Mouse (Mus musculus) adrenal gland, postnatal 4 days (tissue): ENCODE measurements around the gene Glis3. TPM values are rescaled to one million over a fixed set of nuclear protein-coding genes. Genes with fewer than 3 reads are reported as not detected.

Source experiments
- DNase-seq, 2 experiments: peaks; one replicate each; pipeline ENCODE4 v3.0.0; 2021 to 2022; ENCODE audit warnings: low spot score in 2 of 2, mixed read lengths in 2 of 2
- total RNA-seq, 2 experiments: library from RNA; stranded (reverse); gene quantifications; 2 replicates each; pipeline ENCODE4 v1.2.3; 2021

Gene Glis3
- total RNA-seq, 2 experiments from 2014 or later: 10.6 to 19.0 TPM

GRCm38 (mm10) chr19:28600866-28601265 is 79.0 kb downstream of the Glis3 start:
- DNase-seq: no peak

GRCm38 (mm10) chr19:28594215-28594614 is 85.7 kb downstream of the Glis3 start:
- no peak for DNase-seq

GRCm38 (mm10) chr19:28592981-28593380 is 86.9 kb downstream of the Glis3 start:
- DNase-seq: no peak

GRCm38 (mm10) chr19:28591736-28592477 is 88.0 kb downstream of the Glis3 start:
- no peak for DNase-seq

- DNase-seq: no peak
Measured at GRCm38 (mm10) chr19:28580499-28580898, 99.4 kb downstream of the Glis3 start.

GRCm38 (mm10) chr19:28579724-28580375 is 100.0 kb downstream of the Glis3 start:
- DNase-seq: no peak

GRCm38 (mm10) chr19:28577023-28577422 is 102.9 kb downstream of the Glis3 start:
- no peak for DNase-seq

- DNase-seq: no peak
Measured at GRCm38 (mm10) chr19:28576619-28577018, 103.3 kb downstream of the Glis3 start.

- no peak for DNase-seq
Measured at GRCm38 (mm10) chr19:28573641-28574040, 106.2 kb downstream of the Glis3 start.

GRCm38 (mm10) chr19:28569856-28570255 is 110.0 kb downstream of the Glis3 start:
- DNase-seq: no peak

GRCm38 (mm10) chr19:28567100-28567499 is 112.8 kb downstream of the Glis3 start:
- no peak for DNase-seq

GRCm38 (mm10) chr19:28566554-28566953 is 113.3 kb downstream of the Glis3 start:
- DNase-seq: no peak

GRCm38 (mm10) chr19:28561697-28562002 is 118.2 kb downstream of the Glis3 start:
- DNase-seq: no peak

GRCm38 (mm10) chr19:28560801-28561696 is 118.8 kb downstream of the Glis3 start:
- DNase-seq: no peak

- DNase-seq: no peak
Measured at GRCm38 (mm10) chr19:28559836-28560235, 120.0 kb downstream of the Glis3 start.

- DNase-seq: no peak
Measured at GRCm38 (mm10) chr19:28559400-28559799, 120.5 kb downstream of the Glis3 start.

- no peak for DNase-seq
Measured at GRCm38 (mm10) chr19:28558661-28559060, 121.2 kb downstream of the Glis3 start.

GRCm38 (mm10) chr19:28557559-28558328 is 122.1 kb downstream of the Glis3 start:
- no peak for DNase-seq

GRCm38 (mm10) chr19:28555181-28555929 is 124.5 kb downstream of the Glis3 start:
- no peak for DNase-seq

- DNase-seq: no peak
Measured at GRCm38 (mm10) chr19:28550611-28551010, 129.3 kb downstream of the Glis3 start.
